Mouse (Mus musculus): ENCODE results near the gene Nfatc3.

GRCm38 (mm10) chr8:106072113-106072512, 13.5 kb downstream of the Nfatc3 start:
- TF ChIP-seq CTCF (IDR thresholded peaks at IDR 0.05; ENCODE audit: low read depth, low read length), result no peak
- no peak for TF ChIP-seq POLR2A (IDR thresholded peaks at IDR 0.05; ENCODE audit: borderline replicate concordance, low read depth, low read length)

Data from bone marrow macrophage, adult 2 months (primary cell).